In genomic region chr9:117356764-117357442, GRCm38 (mm10) we compare ENCODE assay signal across 8 mouse cellular contexts.
DNase-seq lines count a peak whose midpoint lies in the region; ATAC-seq lines count a peak whose summit lies in the region.

No protein-coding gene starts in this region.

- DNase-seq in MN1 (ENCODE audit: low spot score) = peak; percentile 62
- DNase-seq in cerebellum, adult 8-10 months = peak; percentile 18
- peak; percentile 15 to 59 for DNase-seq in frontal cortex, adult 2 months (ENCODE audit: extremely low spot score in 1 of 2, low spot score in 1 of 2)
- DNase-seq in heart, postnatal 4 days = peak; percentile 85
- peak; percentile 62 to 72 for DNase-seq in layer of hippocampus, adult 8-10 months (ENCODE audit: low spot score in 2 of 2)
- peak; percentile 79 to 84 for DNase-seq in lung, adult 18-20 months
- peak; percentile 50 for DNase-seq in ovary, postnatal 14 days (ENCODE audit: low spot score)

- no peak for ATAC-seq in megakaryocyte progenitor cell, adult 5-6 weeks (replicated peaks; ENCODE audit: poor library complexity)

Comparison
In these comparisons a context has a peak if more than half of its experiments do, and no peak if none do; other contexts are left out.
1. DNase-seq: peak in every context shown above with its lines; median percentile 85 in heart, postnatal 4 days; 82 in lung, adult 18-20 months; 67 in layer of hippocampus, adult 8-10 months; 62 in MN1; 50 in ovary, postnatal 14 days; 37 in frontal cortex, adult 2 months; 18 in cerebellum, adult 8-10 months.